Mouse (Mus musculus) B cell, adult 2 months (primary cell): ENCODE results near the gene Cacnb3.

Source experiments
- DNase-seq, 2 experiments: peaks; one replicate each; pipeline ENCODE4 v3.0.0; 2022

Cacnb3 gene

GRCm38 (mm10) chr15:98609331-98610130, 21.1 kb upstream of the Cacnb3 start, which contains the start of gene Adcy6:
Adcy6 (minus strand) TSS chr15:98610076.
- peak; percentile 45 to 50 for DNase-seq

- DNase-seq, result no peak
These were observed 20.5 kb upstream of the Cacnb3 start for GRCm38 (mm10) chr15:98610131-98610633.

DNA sequence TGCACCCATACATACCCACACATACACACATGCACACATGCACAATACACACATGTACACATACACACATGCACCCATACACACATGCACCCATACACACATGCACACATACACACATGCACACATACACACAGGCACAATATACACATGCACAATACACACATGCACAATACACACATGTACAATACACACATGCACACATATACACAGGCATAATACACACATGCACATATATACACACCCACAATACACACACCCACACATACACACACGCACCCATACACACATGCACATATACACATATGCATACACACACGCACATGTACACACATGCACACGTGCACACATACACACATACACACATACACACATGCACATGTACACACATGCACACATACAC, 18.4 kb upstream of the Cacnb3 start:
- no peak for DNase-seq

DNA sequence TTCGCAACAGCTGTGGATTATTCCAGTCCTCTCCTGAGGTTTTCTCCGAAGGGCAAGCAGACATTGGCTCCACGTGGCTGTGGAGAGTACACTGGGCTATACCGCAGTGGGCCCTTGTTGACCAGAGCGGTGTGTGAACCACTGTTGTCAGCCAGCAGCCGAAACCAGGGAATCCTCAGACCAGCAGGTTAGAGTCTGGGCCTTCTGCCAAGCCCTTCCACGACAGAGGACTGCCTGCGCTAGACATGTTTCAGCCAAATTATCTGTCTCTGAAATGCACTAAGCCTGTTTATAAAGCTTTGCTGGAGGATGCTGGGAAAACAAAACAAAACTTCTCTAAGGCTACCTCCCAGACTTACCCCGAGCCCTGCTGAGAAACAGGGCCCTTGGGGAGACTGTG, 16.1 kb upstream of the Cacnb3 start:
- DNase-seq, result no peak

GRCm38 (mm10) chr15:98614971-98615370, 15.7 kb upstream of the Cacnb3 start:
- no peak for DNase-seq

- DNase-seq, result no peak
These were observed 14.9 kb upstream of the Cacnb3 start for GRCm38 (mm10) chr15:98615751-98616150.

GRCm38 (mm10) chr15:98616362-98617175, 14.1 kb upstream of the Cacnb3 start:
- DNase-seq, result no peak

GRCm38 (mm10) chr15:98617176-98617537, 13.5 kb upstream of the Cacnb3 start:
- peak; percentile 73 to 76 for DNase-seq

GRCm38 (mm10) chr15:98622199-98622598, 8.4 kb upstream of the Cacnb3 start:
- DNase-seq, result no peak

GRCm38 (mm10) chr15:98622721-98623120, 7.9 kb upstream of the Cacnb3 start:
- no peak for DNase-seq

DNA sequence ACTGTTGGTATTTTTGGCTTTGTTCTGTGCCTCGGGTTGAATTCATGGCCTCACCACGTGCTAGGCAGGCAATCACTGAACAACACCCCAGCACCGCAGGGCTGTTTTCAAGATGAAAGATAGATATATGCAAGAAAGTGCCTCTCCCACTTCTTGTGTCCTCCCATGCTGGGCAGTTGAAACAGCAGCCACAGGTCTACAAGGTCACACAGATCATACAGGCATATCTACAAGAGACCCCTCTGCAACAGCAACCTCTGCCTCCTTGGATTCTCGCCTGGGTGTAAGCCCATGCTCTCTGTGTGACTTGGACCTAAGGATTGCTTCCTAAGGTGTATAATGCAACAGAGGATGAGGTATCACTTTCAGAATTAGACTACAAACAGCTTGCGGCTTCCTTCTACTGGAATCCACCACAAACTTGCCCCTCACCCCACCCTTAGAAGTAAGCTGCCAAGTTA, 7.2 kb upstream of the Cacnb3 start:
- no peak for DNase-seq

- no peak for DNase-seq
These were observed 4.6 kb upstream of the Cacnb3 start for GRCm38 (mm10) chr15:98626078-98626477.

- no peak for DNase-seq
These were observed 4.0 kb upstream of the Cacnb3 start for GRCm38 (mm10) chr15:98626487-98627212.

DNA sequence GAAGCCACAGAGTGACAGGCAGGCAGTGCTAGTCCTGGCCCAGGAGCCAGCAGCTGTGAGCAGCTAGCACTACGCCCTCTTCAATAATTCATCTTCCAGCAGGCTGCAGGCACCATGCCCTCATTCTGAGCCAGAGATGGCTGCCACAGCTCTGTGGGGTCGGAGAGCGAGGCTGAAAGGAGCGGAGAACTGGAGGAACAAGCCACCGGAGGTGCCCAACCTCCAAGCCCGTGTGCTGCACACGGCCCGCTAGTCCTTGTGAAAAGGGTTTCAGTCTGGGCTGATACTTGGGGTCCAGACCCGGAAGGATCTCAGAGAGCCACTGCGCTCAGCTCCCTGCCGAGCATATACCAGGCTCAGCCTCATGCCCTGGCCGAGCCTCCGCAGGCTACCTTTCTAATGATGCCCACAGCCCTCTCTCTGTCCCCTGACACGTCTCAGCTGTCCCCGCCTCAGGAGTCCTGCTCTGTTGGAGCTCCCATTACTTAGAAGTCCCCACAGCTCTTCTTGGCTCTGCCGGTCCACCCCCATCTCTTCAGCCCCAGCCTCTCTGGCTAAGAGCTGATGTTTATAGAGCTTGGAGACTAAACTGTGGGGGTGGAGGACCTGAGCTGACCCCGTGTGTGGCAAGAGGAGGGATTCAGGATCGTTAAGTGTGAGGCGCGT, 1.9 kb upstream of the Cacnb3 start:
- DNase-seq, result no peak

DNA sequence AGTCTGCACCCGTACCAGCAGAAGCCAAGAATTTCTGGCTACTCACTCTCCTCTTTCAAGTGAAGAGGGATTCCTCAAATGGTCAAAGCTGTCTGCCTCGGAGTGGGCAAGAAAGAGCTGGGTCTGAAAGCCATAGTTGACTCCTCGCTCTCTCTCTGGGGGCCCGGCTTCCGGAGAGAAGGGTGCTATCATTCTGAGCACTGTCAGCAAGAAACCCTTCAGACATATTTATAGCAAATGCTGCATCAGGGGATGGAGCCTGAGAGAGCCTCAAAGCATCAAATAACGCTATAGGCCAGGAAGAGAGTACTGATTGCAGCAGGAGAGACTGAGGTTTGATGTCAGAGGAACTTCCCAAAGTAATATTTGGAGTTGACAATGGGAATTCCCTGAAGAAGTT, 1.2 kb upstream of the Cacnb3 start:
- DNase-seq, result no peak

DNA sequence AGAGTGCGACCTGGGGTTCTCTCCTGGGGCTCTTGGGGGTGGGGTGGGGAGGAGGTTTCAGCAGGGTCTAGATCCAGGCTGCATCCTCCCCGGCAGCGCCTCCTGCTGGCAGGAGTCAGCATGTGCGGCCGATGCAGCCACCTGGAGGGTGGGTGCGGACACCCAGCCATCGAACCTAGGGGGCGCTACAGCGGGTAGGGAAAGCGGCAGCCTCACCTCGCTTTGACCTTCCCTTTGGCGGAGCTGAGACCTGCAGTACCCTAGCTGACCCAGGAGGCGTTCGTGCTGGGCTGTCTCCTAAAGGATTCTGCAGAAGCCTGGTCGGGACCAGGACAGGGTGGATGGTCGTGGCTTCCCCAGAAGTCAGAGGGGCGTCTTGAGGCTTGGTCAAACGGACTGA, 853 bp downstream of the Cacnb3 start:
- DNase-seq, result peak; percentile 88

DNA sequence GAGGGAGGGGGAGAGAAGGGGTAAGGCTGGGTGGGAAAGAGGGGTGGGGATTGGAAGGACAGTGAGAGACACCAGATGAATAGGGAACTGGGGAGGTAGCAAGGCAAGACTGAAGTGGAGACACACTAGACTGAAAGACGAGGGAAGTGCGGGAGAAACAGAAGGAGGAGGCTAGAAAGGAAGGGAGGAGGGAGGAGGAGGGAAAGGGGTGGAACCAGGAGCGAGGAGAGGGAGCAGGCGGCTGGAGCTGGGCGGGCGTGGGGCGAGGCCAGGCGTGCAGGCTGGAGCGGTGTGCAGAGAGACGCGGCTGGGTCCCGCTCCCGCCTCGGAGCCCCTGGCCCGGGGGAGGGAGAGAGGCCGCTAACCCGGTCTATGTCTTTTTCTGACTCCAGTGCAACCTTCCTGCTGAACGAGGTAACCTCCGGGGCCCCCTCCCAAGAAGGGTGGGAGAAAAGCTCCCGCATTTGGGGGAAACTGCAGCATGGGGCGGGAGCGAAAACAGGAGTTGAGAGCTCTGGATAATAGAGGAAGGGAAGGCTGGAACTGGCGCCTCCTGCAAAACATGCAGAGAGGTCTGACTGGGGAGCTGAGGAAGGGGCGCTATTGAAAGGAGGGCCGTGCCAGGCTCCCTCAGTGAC, 1.6 kb downstream of the Cacnb3 start:
- no peak for DNase-seq

GRCm38 (mm10) chr15:98632921-98633320, 2.3 kb downstream of the Cacnb3 start:
- DNase-seq, result peak; percentile 43 to 50

GRCm38 (mm10) chr15:98633822-98634470, 3.3 kb downstream of the Cacnb3 start:
- peak; percentile 26 to 34 for DNase-seq

GRCm38 (mm10) chr15:98634541-98635081, 4.0 kb downstream of the Cacnb3 start:
- DNase-seq, result peak; percentile 45 to 46

GRCm38 (mm10) chr15:98635291-98635841, 4.7 kb downstream of the Cacnb3 start:
- no peak for DNase-seq
